Mouse (Mus musculus) hematopoietic stem cell, adult 5-6 weeks (primary cell): ENCODE data around the gene Tnfaip6. TPM values are rescaled to one million over a fixed set of nuclear protein-coding genes. Genes with fewer than 3 reads are reported as not detected.

ENCODE experiments used
- ATAC-seq, 2 experiments: fragments of 125-278 bp in 1 of 2; replicated peaks in 1 of 2; 2 replicates each; pipeline ENCODE4 v1.8.0; 2016 to 2017; ENCODE audit warnings: inconsistent platforms in 2 of 2, mild to moderate bottlenecking in 2 of 2, moderate number of reproducible peaks in 2 of 2, low read depth in 1 of 2, moderate TSS enrichment in 1 of 2; ENCODE audit not compliant: low FRiP score in 2 of 2, poor library complexity in 2 of 2, severe bottlenecking in 2 of 2, insufficient read depth in 1 of 2, low TSS enrichment in 1 of 2
- total RNA-seq: library from RNA; stranded (forward); fragments of 172-1452, 232-1000 nt; gene quantifications from 2 replicates; pipeline ENCODE4 v1.2.3, GENCODE M21; 2017

The Tnfaip6 gene
- total RNA-seq, 1 experiment from 2014 or later: 1.2 TPM

GRCm38 (mm10) chr2:52084571-52084970 lies 46.8 kb downstream of the Tnfaip6 start:
- no peak for ATAC-seq

Other genes starting within 250 kb of the Tnfaip6 start
- 56.7 and 70.0 TPM in 2 replicates for gene Rbm43, start 102.8 kb upstream of the Tnfaip6 start, total RNA-seq
- 96.4 and 128 TPM in 2 replicates for gene Nmi, start 64.5 kb upstream of the Tnfaip6 start, total RNA-seq
- gene Rif1, start 34.8 kb downstream of the Tnfaip6 start, total RNA-seq: 132 and 133 TPM in 2 replicates